Mouse (Mus musculus): ENCODE measurements around the gene Maml2. TPM values are rescaled to one million over a fixed set of nuclear protein-coding genes. Genes with fewer than 3 reads are reported as not detected.

The Maml2 gene
- polyA plus RNA-seq, 1 experiment from 2014 or later, result 3.1 TPM

GRCm38 (mm10) chr9:13491854-13492620 is 194.3 kb downstream of the Maml2 start:
- no peak overlapping the region for H3K9ac ChIP-seq (ENCODE audit: low read depth, low read length)
- WGBS, result 63% methylated on average over 9 of the region's 9 CpGs
- H3K36me3 ChIP-seq (ENCODE audit: control insufficient read depth, insufficient read depth), result no peaks in the 10 kb centered on the region
- no peaks in the 10 kb centered on the region for H3K9me3 ChIP-seq (ENCODE audit: control insufficient read depth)
- H3K4me2 ChIP-seq (replicated peaks; ENCODE audit: low read depth), result no peak overlapping the region
- H3K4me1 ChIP-seq (replicated peaks; ENCODE audit: control insufficient read depth, insufficient read depth, low read length), result no peaks in the 10 kb centered on the region
- no peak for ATAC-seq
- H3K4me3 ChIP-seq (ENCODE audit: low read depth, low read length), result no peak overlapping the region
- no peak for TF ChIP-seq CTCF (IDR thresholded peaks at IDR 0.05; ENCODE audit: low read depth)
- no peaks in the 10 kb centered on the region for H3K27me3 ChIP-seq (replicated peaks; ENCODE audit: control insufficient read depth, insufficient read depth, low read length)
- no peak overlapping the region for H3K27ac ChIP-seq (ENCODE audit: low read depth, low read length)

GRCm38 (mm10) chr9:13492807-13493206 is 195.1 kb downstream of the Maml2 start:
- Histone ChIP-seq H3K27me3 (replicated peaks; ENCODE audit: control insufficient read depth, insufficient read depth, low read length) (no peaks in the 10 kb centered on the region), H3K9ac (ENCODE audit: low read depth, low read length) (no peak overlapping the region), H3K4me1 (replicated peaks; ENCODE audit: control insufficient read depth, insufficient read depth, low read length) (no peaks in the 10 kb centered on the region), H3K9me3 (ENCODE audit: control insufficient read depth) (no peaks in the 10 kb centered on the region), H3K36me3 (ENCODE audit: control insufficient read depth, insufficient read depth) (no peaks in the 10 kb centered on the region), H3K27ac (ENCODE audit: low read depth, low read length) (no peak overlapping the region), H3K4me2 (replicated peaks; ENCODE audit: low read depth) (no peak overlapping the region), H3K4me3 (ENCODE audit: low read depth, low read length) (no peak overlapping the region)
- ATAC-seq, result no peak
- WGBS, result 74% methylated on average over 2 of the region's 2 CpGs
- no peak for TF ChIP-seq CTCF (IDR thresholded peaks at IDR 0.05; ENCODE audit: low read depth)

GRCm38 (mm10) chr9:13493746-13494145 is 196.0 kb downstream of the Maml2 start:
- ATAC-seq, result no peak
- H3K9me3 ChIP-seq (ENCODE audit: control insufficient read depth), result no peaks in the 10 kb centered on the region
- H3K9ac ChIP-seq (ENCODE audit: low read depth, low read length), result no peak overlapping the region
- H3K4me3 ChIP-seq (ENCODE audit: low read depth, low read length), result no peak overlapping the region
- H3K4me1 ChIP-seq (replicated peaks; ENCODE audit: control insufficient read depth, insufficient read depth, low read length), result no peaks in the 10 kb centered on the region
- no peak for TF ChIP-seq CTCF (IDR thresholded peaks at IDR 0.05; ENCODE audit: low read depth)
- H3K36me3 ChIP-seq (ENCODE audit: control insufficient read depth, insufficient read depth), result no peaks in the 10 kb centered on the region
- no peaks in the 10 kb centered on the region for H3K27me3 ChIP-seq (replicated peaks; ENCODE audit: control insufficient read depth, insufficient read depth, low read length)
- 90% methylated on average over 2 of the region's 2 CpGs for WGBS
- no peak overlapping the region for H3K27ac ChIP-seq (ENCODE audit: low read depth, low read length)
- H3K4me2 ChIP-seq (replicated peaks; ENCODE audit: low read depth), result no peak overlapping the region

GRCm38 (mm10) chr9:13495530-13495929 is 197.8 kb downstream of the Maml2 start:
- H3K27ac ChIP-seq (ENCODE audit: low read depth, low read length), result no peak overlapping the region
- H3K27me3 ChIP-seq (replicated peaks; ENCODE audit: control insufficient read depth, insufficient read depth, low read length), result no peaks in the 10 kb centered on the region
- ATAC-seq, result no peak
- no peaks in the 10 kb centered on the region for H3K9me3 ChIP-seq (ENCODE audit: control insufficient read depth)
- no peaks in the 10 kb centered on the region for H3K36me3 ChIP-seq (ENCODE audit: control insufficient read depth, insufficient read depth)
- H3K9ac ChIP-seq (ENCODE audit: low read depth, low read length), result no peak overlapping the region
- no peak overlapping the region for H3K4me2 ChIP-seq (replicated peaks; ENCODE audit: low read depth)
- TF ChIP-seq CTCF (IDR thresholded peaks at IDR 0.05; ENCODE audit: low read depth), result no peak
- H3K4me1 ChIP-seq (replicated peaks; ENCODE audit: control insufficient read depth, insufficient read depth, low read length), result no peaks in the 10 kb centered on the region
- H3K4me3 ChIP-seq (ENCODE audit: low read depth, low read length), result no peak overlapping the region

GRCm38 (mm10) chr9:13497016-13497415 is 199.3 kb downstream of the Maml2 start:
- no peaks in the 10 kb centered on the region for H3K4me1 ChIP-seq (replicated peaks; ENCODE audit: control insufficient read depth, insufficient read depth, low read length)
- 68% methylated on average over 3 of the region's 3 CpGs for WGBS
- H3K36me3 ChIP-seq (ENCODE audit: control insufficient read depth, insufficient read depth), result no peaks in the 10 kb centered on the region
- no peaks in the 10 kb centered on the region for H3K9me3 ChIP-seq (ENCODE audit: control insufficient read depth)
- H3K9ac ChIP-seq (ENCODE audit: low read depth, low read length), result no peak overlapping the region
- H3K4me2 ChIP-seq (replicated peaks; ENCODE audit: low read depth), result no peak overlapping the region
- H3K27ac ChIP-seq (ENCODE audit: low read depth, low read length), result no peak overlapping the region
- no peak for TF ChIP-seq CTCF (IDR thresholded peaks at IDR 0.05; ENCODE audit: low read depth)
- ATAC-seq, result no peak
- H3K27me3 ChIP-seq (replicated peaks; ENCODE audit: control insufficient read depth, insufficient read depth, low read length), result no peaks in the 10 kb centered on the region
- H3K4me3 ChIP-seq (ENCODE audit: low read depth, low read length), result no peak overlapping the region

- WGBS, result 63% methylated on average over 7 of the region's 7 CpGs
- H3K9me3 ChIP-seq (ENCODE audit: control insufficient read depth), result no peaks in the 10 kb centered on the region
- no peak overlapping the region for H3K9ac ChIP-seq (ENCODE audit: low read depth, low read length)
- no peak for ATAC-seq
- H3K27ac ChIP-seq (ENCODE audit: low read depth, low read length), result no peak overlapping the region
- no peak overlapping the region for H3K4me3 ChIP-seq (ENCODE audit: low read depth, low read length)
- TF ChIP-seq CTCF (IDR thresholded peaks at IDR 0.05; ENCODE audit: low read depth), result no peak
- no peaks in the 10 kb centered on the region for H3K36me3 ChIP-seq (ENCODE audit: control insufficient read depth, insufficient read depth)
- no peaks in the 10 kb centered on the region for H3K27me3 ChIP-seq (replicated peaks; ENCODE audit: control insufficient read depth, insufficient read depth, low read length)
- no peak overlapping the region for H3K4me2 ChIP-seq (replicated peaks; ENCODE audit: low read depth)
- H3K4me1 ChIP-seq (replicated peaks; ENCODE audit: control insufficient read depth, insufficient read depth, low read length), result no peaks in the 10 kb centered on the region
Observed at GRCm38 (mm10) chr9:13497690-13498333, 200.1 kb downstream of the Maml2 start.

All from intestine, postnatal 0 days (tissue).